Mouse (Mus musculus): ENCODE results near the gene Coq10a.
"Not testable (repeated sequence)": the region's sequence is repeated elsewhere in the genome, so short reads cannot be mapped to it uniquely, and the experiment has no call there.

The Coq10a gene

DNA sequence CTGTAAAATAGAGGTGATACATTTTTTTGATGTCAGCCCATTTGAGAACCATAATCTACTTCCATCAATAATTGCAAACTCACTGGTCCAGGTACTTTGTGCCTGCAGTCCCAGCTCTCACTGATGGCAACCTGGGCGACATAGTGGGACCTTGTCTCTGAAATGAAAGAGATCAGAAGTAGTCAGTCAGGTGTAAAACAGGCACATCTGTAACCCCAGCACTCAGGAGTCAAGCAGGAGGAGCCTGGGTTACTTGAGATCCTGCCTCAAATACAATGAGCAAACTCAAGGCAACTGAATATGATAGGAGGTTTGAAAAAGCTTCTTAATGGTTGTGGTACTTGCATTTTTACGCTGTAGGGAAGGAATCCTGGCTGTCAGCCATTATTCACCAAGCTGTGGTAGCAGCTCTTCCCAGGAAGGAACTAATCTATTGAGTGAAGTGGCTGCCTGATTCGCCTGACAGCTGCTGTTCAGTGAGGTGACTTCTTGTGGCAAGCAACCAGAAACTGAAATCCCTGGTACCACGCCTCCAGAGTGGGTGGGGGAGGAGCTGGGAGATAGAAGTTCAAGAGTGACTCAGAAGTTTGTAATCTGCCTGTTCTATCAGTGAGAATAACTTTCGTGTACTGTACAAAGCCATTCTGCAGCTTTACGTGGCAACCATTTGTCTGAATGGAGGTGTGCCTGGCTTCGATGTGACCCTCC is 24.1 kb downstream of the Coq10a start:
- DNase-seq (ENCODE audit: low spot score), result peak; percentile 53

DNA sequence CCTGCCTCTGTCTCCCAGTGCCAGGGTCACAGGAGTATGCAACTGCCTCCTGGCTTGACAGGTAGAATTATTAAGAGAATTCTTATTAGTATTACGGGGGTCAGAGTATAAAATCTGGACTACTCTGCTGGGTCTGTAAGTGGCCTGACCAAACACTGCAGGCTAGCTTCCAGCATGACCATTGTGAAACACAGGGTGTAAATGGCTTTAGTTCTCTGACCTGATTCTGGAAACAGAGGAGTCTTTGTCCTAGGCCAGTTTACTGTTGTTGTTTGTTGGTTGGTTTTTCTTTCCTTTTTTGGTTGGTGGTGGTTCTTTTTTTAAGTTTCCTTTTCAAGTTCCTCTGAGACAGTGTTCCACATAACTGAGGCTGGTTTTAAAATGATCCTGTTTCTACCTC is 25.4 kb downstream of the Coq10a start:
- DNase-seq (ENCODE audit: low spot score), result no peak

DNA sequence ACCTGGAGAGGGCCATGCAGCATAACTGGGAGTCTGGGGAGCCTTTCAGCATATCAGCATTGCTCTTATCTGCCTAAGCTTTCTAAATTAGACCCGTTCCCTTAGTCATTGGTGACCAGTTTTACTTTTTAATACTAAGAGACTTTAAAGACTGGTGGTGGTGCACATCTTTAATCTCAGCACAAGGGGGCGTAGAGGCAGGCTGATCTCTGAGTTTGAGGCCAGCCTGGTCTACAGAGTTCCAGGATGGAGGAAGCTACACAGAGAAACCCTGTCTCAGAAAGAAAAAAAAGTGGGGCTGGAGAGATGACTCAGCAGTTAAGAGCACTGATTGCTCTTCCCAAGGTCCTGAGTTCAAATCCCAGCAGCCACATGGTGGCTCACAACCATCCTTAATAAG is 28.5 kb downstream of the Coq10a start:
- no peak for DNase-seq (ENCODE audit: low spot score)

DNA sequence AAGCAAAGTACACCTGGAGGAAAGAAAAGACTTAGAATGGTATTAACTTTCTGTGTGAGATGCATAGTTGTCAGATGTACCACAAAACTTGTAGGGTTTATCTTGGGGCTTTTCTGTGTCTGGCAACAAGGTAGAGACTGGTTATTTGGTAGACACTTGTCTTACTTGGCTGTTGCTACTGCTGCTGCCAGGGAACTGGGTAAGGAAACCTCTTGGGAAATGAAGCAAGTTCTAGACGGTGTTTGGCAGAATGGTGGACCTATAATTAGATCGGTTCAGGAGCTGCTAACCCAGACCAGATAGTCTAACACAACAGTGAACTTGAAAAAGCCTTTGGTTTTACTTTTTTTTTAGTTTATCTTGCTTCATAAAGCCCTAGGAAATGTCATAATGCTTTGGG is 29.8 kb downstream of the Coq10a start:
- DNase-seq (ENCODE audit: low spot score), result no peak

DNA sequence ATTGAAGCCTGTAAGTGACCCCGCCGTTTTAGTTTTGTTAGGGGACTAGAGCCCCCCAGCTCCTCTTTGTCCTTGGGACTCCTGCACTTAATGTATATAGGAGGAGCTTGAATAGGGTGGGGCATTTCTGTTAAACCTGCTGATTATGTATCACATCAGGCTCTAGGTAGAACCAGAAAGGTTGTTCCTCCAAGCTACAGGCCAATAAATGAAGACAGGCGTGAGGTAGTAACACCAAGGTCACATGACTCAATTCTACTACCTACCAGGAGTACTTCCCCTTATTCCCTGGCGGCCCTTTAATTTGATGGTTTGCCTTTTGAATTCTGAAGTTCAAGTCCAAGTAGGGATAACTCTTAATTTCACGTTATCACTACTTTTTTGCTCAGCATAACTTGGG is 30.4 kb downstream of the Coq10a start:
- no peak for DNase-seq (ENCODE audit: low spot score)

DNA sequence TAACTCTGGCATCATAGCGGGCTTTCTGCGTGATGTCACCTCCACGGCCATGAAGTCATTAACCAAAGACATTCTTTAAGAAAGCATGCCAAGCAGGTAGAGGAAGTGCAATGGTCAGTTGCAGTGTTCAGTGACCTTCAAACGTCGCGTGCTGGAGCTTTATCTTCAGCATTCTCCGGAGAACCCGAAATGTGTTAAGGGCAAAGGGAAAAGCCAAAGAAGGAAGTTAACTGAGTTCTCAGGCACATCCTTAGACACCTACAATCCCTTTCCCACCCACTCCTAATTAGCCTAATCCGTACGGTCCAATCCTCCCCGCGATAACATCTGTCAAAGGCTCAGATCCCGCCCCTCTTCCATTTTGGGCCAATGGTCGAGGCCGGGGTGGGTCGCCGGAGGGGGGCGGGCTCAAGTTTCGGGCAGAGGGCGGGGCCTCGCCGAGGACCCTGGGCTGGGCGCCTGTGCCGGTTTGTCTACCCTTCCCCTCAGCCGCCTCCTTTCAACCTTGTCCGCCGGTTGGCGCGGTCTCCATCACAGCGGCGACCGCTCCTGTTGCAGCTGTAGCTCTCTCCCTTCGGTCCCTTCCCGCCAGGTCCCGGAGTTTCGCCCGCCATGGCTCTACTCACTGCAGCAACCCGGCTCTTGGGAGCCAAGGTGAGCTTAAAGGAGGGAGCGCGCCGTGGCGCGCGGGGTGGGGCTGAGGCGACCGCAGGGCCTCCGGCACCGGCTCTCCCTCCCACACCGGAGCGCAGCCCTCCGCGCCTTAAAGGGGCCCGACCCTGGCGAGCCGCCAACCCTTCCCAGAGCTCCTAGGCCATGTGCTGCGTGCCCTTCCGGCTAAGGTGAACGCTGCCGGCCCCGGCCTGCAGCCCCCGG is 31.3 kb downstream of the Coq10a start, which contains the start of gene Cs:
Gene Cs (plus strand): TSS at position 429 of the 876 bp plus-strand sequence.
- peak; percentile 97 for DNase-seq (ENCODE audit: low spot score)

DNA sequence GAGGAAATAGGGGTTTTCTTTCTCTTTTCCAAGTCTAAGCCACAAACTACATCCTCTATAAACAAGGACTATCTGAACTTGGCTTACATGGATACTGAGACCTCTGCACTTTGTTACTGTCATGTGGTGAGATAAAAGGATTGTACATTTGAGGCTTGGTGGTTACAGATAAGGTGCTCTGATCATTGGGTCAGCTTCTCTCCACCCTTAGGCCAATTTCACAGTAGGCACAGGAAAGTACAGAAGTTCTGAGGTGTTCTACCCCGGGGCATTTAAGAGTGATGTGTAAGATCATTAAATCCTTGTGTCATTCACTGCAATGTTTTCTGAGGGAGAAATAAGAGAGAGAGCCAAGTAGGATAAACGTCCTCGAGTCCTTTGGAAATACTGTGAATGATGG is 32.2 kb downstream of the Coq10a start:
- no peak for DNase-seq (ENCODE audit: low spot score)

DNA sequence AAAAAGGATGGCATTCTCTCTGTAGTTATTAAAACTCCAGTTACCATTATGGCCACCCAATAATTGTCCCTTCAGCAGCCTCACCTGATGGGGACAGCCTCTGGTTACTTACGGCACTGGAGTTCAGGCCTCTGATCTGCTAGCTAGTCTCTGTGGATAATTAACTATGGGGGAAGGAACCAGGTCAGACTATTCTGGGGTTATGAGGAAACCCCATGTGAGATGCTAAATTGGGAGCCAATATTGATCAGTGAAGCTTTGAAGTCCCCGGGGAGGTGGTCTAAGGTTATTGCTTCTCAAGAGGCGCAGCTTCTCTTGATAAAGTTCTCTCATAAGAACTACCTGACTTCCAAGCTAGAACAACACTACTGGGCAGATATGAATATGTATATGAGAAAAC is 32.6 kb downstream of the Coq10a start:
- no peak for DNase-seq (ENCODE audit: low spot score)

DNA sequence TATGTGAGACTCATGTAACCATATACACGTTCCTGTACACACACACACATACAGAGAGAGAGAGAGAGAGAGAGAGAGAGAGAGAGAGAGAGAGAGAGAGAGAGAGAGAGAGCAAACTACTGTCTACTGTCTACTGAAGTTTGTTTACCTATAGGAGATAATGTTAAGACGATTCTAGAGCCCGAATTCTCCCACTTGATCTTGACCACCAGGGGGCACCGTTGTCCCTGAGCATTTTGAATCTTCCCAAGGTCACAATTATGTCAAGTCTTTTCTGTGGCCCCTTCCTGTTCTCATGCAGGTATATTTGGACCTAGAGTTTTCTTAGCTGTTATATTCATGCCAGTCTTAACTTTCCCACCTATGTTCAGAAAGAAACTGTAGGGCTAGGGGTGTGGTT is 33.2 kb downstream of the Coq10a start:
- DNase-seq (ENCODE audit: low spot score), result peak; percentile 69

DNA sequence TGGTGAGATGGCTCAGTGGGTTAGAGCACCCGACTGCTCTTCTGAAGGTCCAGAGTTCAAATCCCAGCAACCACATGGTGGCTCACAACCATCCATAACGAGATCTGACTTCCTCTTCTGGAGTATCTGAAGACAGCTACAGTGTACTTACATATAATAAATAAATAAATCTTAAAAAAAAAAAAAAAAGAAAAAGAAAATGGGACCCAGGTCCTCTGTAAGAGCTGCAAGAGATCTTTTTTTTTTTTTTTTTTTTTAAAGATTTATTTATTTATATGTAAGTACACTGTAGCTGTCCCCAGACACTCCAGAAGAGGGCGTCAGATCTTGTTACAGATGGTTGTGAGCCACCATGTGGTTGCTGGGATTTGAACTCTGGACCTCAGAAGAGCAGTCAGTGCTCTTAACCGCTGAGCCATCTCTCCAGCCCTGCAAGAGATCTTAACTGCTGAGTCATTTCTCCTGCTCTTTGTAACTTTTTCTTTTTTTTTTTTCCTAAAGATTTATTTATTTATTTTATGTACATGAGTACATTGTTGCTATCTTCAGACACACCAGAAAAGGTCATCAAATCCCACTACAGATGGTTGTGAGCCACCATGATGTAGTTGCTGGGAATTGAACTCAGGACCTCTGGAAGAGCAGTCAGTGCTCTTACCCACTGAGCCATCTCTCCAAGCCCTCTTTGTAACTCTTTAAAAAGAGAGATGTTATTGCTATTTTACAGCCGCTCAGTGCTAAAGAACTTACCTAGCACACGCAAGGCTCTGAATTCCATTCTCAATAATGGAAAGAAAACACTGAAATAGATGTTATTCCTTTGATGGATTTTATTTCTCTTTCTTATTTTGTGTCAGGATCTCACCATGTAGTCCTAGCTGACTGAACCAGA is 36.2 kb downstream of the Coq10a start:
- not testable (repeated sequence) for DNase-seq (ENCODE audit: low spot score)

DNA sequence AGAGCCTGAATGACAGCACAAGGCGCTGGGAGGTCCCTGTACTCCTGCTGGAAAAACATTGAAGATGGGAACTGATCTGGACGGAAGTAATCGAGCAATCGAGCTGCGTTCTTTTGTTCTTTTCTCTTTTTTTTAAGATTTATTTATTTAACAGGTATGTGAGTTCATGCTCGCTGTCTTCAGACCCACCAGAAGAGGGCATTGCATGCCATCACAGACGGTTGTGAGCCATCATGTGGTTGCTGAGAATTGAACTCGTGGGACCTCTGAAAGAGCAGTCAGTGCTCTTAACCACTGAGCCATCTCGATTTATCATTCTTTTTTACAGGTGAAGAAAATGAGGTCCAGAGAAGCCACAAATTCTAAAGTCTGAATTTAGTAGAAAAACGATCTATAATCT is 41.2 kb downstream of the Coq10a start:
- DNase-seq (ENCODE audit: low spot score), result no peak

DNA sequence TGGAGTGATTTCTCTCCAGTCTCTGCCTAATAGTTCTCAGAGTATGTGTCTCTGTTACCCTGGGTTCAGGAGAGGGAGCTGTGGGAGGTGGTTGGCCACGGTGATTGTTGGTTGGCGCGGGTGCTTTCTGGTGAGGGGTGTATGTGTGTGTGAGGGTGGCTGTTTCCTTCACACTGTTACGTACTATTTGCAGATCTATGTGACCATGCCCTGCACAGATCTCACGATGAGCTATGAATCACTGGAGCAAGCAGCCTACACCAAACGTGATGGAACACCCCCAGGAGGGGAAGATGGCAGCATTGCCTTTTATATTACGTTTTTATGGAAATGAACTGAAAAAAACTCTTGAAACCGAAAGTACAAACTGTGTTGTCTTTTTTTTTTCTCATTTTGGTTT is 42.0 kb downstream of the Coq10a start:
- no peak for DNase-seq (ENCODE audit: low spot score)

DNA sequence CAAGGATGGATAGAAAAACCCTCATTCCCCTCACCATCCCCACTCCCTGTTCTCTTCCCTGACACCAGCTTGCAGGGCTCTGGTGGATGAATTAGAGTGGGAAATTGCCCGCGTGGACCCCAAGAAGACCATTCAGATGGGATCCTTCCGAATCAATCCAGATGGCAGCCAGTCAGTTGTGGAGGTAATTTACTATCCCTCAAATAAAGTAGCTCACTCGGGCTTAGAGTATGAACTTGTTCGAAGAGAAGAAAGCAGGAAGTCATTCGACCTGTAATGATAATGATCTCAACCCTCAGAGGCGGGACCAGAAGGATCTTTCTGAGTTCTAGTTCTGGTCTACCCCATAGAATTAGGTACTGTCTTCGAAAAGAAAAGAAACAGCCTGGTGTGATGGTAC is 45.3 kb downstream of the Coq10a start:
- DNase-seq (ENCODE audit: low spot score), result no peak

DNA sequence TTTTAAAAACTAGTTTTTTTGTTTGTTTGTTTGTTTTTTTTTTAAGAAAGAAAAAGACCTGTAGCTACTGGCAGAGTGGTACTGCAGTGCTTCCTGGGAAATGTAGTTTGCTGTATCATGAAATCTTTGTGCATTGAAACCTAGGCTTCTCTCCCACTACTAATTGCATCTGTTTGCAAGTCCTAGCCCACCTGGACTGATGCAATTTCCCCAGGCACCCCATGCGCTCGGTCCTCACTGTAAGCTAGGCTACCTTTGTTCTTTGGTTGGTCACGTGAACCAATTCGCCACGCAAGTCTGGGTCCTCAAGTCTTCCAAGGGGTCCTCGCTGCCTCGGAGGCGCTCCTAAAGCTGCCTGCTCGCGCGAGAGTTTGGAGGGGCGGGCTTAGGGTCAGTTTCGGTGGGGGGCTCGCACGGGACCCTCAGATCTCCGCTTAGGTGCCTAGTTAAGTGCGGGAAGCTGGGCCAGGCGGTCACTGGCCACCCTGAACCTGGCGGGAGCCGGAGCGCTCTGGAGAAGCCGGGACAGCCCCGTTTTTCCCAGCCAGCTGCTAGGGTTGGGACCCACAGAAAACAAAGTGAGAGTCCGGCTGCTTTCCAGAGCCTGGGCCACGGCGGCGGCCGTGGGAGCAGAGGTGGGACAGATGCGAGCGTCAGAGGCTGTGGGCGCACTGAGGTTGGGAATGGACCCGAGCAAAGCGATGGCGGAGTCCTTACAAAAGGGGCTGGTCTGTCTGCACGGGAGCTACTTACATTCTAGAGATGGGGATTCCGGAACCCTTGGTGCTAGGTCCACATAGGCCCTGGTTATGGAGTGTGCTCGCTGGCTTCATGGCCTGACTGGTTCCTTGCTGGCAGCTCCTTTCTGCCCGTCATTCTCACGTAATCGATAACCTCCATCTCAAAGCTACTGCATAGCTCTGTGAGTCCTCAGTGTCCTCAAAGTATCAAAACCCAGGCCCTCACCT is 46.4 kb downstream of the Coq10a start, which contains the start of gene Cnpy2:
Gene Cnpy2 (plus strand): TSS at position 319 of the 968 bp plus-strand sequence.
- DNase-seq (ENCODE audit: low spot score), result peak; percentile 86

DNA sequence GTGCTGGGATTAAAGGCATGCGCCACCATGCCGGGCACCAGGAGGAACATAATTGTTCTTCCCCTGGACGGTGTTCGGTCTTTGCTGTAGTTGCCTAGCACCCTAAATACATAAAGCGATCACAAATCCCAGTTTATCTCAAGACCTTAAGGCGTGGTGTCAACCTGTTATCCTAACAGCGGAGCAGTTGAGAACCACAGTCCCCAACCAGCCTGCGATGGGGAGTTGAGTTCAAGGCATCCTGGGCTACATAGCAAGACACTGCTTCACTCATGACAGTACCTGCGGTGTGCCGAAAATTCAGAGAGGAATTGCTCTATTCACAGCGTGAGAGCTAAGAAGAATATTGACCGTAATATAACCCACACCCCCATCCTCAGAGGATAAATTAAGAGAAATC is 47.2 kb downstream of the Coq10a start:
- DNase-seq (ENCODE audit: low spot score), result no peak

DNA sequence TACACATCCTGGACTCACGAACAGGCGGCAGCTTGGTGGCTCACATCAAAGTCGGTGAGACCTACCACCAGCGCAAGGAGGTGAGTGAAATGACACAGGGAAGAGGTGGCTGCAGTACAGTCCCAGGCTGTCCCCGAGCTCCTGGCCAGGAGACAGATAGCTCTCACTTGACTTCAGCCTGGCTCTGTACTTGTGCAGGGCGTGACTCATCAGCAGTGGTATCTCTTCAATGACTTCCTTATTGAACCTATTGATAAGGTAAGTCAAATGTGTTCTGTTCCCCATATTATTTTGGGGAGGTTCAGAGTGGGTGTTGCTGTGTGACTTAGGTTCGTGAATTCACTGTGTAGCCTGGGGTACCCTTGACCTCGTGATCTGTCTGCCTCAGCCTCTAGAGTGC is 53.2 kb downstream of the Coq10a start:
- no peak for DNase-seq (ENCODE audit: low spot score)

Data from ovary, postnatal 36 days (tissue).